Mouse (Mus musculus) left cerebral cortex, adult 18-20 months (tissue): ENCODE data around the gene Serpina1c. TPM values are rescaled to one million over a fixed set of nuclear protein-coding genes. Genes with fewer than 3 reads are reported as not detected.
"Not testable (repeated sequence)": the region's sequence is repeated elsewhere in the genome, so short reads cannot be mapped to it uniquely, and the experiment has no call there.

Experiments used
- DNase-seq, 2 experiments: peaks; one replicate each; pipeline ENCODE4 v3.0.0; 2021 to 2022; ENCODE audit warnings: low spot score in 2 of 2, mixed read lengths in 1 of 2
- long read RNA-seq, 2 experiments: library from polyadenylated mRNA; stranded (forward); transcript quantifications; one replicate each; pipeline ENCODE4 v2.0.0; 2021
- total RNA-seq, 2 experiments: library from RNA; stranded (reverse); gene quantifications; 2 replicates each; pipeline ENCODE4 v1.2.3; 2021

Serpina1c gene
- not detected for total RNA-seq
- long read RNA-seq, experiment 1, result 0 reads
- long read RNA-seq, experiment 2, result 0 reads

DNA sequence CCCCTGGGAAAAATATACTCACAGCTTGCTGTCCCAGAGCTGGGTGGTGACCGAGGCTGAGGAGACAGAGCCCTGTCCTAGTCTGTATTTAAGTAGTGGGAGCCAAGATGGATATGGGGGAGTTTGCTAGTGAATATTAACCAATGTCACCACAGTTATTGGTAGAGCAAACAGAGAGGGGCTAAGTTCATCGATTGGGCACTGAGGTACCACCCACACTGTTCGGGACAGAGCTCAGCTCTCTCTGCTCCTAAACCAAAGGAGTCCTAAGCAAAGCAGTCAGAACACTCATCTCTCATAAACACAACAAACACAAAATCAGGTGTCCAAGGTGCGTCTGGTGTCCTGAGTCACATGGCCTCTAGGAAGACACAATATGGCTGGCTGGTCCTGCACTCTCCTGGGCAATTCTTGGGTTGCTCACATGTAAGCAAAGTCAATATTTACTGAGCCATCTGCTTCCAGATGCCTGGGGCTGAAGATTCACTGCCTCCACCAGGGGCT is at the start of gene Serpina1c:
TSS of gene Serpina1c (minus strand) at position 51 of the 504 bp plus-strand sequence.
- not testable (repeated sequence) for DNase-seq

DNA sequence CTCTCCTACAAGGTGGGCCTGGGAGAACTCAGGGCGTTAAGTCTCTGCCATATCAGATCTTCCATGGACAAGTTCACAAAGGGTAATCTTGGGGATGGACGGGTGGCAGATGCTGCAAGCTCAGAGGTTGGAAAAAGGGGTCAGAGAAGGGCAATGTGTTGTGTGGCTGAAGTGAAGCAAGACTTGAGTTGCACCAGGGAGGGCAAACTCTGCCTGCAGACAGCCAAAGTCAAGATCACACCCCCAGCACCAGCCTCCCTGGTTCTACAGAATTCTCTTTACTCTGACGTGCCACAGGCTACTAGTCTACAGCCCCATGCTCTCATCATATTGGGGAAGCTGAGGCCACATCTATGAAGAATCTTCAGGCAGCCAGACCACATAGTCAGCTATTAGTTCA is 48.3 kb upstream of the Serpina1c start:
- DNase-seq, result not testable (repeated sequence)

DNA sequence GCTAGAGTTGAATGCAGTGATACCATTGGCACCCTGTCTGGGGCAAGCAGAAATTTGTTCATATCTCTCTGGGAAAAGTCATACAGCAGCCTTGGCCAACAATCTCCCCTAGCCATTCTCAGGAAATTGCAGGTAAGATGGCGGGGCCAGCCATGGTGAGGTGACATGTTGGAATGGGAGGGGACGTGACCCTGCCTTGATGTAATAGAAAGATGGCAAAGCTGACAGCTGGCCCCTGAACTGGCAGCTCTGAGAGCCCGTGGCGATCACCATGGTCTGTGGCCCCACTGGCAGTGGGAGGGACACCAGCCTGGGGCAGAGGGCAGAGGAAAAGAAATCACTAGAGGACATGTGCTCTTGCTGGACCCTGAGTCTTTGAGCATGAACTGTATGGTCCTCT is 41.6 kb upstream of the Serpina1c start:
- no peak for DNase-seq

DNA sequence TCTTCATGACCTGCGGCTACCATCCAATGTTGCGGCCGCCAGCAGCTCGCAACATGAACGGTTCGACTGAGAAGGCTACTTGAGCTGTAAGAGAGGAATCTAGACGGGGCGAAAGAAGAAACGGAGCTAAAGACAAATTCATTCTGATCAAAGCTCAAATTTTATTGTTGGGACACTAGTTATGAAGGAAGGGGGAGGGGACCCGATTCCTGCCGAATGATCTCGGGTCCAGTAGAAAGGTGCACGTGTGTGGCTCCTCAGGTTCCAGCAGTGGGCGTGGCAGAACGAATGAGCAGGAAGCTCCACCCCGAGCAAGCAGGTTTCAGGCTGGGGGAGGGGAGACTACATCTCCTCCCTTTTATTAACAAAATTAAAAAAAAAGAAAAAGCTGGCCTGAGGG is 4.5 kb upstream of the Serpina1c start:
- DNase-seq, result not testable (repeated sequence)

DNA sequence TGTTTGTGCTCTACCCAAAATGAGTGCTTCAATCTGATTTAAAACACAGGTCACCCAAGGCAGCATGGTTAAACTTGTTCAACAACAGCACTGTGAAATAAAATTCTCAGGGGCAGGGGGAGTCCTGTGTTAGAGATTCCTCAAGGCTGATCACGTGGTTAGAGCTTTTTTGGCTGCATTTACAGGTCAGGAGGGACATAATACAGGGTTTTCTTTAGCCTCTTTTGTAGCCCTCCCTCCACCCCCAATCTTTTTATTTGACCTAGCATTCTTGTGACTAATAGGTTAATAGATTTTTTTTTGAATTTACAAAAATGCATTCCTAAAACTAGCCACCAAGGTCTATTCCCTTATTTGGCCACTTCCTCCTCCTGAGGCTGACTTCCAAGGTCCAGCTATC is 3.1 kb upstream of the Serpina1c start:
- DNase-seq, result not testable (repeated sequence)

- not testable (repeated sequence) for DNase-seq
Measured at GRCm38 (mm10) chr12:103901929-103902328, 2.8 kb downstream of the Serpina1c start.

DNA sequence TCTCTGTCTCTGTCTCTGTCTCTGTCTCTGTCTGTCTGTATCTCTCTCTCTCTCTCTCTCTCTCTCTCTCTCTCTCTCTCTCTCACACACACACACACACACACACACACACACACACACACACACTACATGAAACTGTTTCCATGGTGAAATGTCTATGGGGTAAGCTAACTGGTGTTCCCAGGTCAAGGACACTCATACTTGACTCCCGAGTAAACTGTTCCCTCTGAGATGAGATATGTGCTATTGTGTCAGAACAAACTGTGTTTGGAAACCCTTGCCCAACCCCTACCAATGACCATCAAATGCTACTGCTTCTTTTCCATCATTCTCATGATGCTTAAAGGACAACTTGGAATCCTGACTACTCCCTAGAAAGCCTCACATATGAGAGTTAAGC is 37.8 kb downstream of the Serpina1c start:
- not testable (repeated sequence) for DNase-seq

DNA sequence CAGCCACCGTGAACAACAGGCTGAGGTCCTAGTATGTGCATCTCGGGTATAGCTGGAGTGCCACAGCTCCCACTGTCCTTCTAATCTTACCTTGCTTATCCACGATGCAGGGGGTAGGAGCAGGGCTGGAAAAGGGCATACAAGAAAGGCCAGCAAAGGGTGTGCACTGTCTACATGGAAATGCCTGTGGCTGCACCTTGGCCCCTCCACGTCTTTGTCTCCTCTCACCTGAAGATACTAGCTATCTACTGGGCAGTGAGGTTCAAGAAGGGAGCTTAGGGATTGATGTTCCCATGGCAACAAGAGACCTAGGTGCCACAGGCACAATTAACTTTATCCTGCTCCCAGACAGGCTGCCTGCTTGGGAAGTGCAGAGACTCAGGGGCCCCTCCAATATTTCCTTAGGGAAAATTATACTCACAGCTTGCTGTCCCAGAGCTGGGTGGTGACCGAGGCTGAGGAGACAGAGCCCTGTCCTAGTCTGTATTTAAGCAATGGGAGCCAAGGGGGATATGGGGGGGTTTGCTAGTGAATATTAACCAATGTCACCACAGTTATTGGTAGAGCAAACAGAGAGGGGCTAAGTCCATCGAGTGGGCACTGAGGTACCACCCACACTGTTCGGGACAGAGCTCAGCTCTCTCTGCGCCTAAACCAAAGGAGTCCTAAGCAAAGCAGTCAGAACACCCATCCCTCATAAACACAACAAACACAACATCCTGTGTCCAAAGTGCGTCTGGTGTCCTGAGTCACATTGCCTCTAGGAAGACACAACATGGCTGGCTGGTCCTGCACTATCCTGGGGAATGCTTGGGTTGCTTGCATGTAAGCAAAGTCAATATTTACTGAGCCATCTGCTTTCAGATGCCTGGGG is 41.3 kb downstream of the Serpina1c start, which contains the start of gene Serpina1a:
TSS of gene Serpina1a (minus strand) at position 462 of the 874 bp plus-strand sequence.
- DNase-seq, result not testable (repeated sequence)

DNA sequence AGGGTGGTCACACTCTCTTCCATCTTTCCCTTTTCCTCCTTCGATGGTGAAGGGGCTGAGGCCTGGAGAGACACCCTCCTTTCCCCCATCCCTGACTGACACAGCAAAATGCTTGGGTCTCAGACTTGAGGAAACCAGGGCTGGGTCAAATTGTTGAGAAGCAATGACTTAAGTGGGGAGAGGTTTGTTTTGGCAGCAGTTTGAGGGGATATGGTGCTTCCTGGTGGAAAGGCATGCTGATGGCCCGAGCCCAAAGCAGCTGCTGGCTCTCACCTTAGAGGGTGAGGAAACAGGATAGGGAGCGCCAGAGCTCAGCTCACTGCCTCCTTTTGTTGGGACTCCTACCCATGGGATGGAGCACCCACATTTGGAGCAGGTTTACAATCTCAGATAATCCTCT is 43.7 kb downstream of the Serpina1c start:
- no peak for DNase-seq

GRCm38 (mm10) chr12:103860571-103860970 is 44.1 kb downstream of the Serpina1c start:
- not testable (repeated sequence) for DNase-seq

- not testable (repeated sequence) for DNase-seq
Measured at GRCm38 (mm10) chr12:103859584-103859983, 45.1 kb downstream of the Serpina1c start.

DNA sequence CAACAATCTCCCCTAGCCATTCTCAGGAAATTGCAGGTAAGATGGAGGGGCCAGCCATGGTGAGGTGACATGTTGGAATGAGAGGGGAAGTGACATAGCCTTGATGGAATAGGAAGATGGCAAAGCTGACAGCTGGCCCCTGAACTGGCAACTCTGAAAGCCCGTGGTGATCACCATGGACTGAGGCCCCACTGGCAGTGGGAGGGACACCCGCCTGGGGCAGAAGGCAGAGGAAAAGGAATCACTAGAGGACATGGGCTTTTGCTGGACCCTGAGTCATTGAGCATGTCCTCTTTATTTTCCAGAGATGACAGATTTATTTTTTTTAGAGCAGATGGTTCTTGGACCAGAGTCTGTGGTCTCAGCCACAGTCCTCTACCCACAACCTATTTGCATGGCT is 51.7 kb downstream of the Serpina1c start:
- DNase-seq, result not testable (repeated sequence)

Other genes starting within 250 kb of the Serpina1c start
- not detected for gene Serpina6, start 247.7 kb downstream of the Serpina1c start, total RNA-seq
- gene Serpina16, start 228.7 kb downstream of the Serpina1c start, total RNA-seq, result not detected
- gene Serpina1f, start 209.4 kb downstream of the Serpina1c start, total RNA-seq, result not detected
- under 1 TPM in 1 of 2 experiments, not detected in 1; 0.40 TPM for gene Serpina1d, start 131.3 kb downstream of the Serpina1c start, total RNA-seq
- gene Serpina1b, start 74.5 kb downstream of the Serpina1c start, total RNA-seq, result not detected
- gene Serpina1a, start 41.3 kb downstream of the Serpina1c start, total RNA-seq, result not detected
- not detected for gene Serpina1e, start 54.1 kb upstream of the Serpina1c start, total RNA-seq
- not detected for gene Serpina11, start 85.1 kb upstream of the Serpina1c start, total RNA-seq
- 1 to 10 TPM; 4.8 to 5.5 TPM for gene Serpina9, start 108.9 kb upstream of the Serpina1c start, total RNA-seq
- under 1 TPM in 1 of 2 experiments, not detected in 1; 0.09 TPM for gene Serpina12, start 139.6 kb upstream of the Serpina1c start, total RNA-seq
- not detected for gene Serpina5, start 196.2 kb upstream of the Serpina1c start, total RNA-seq
- gene Serpina3a, start 207.8 kb upstream of the Serpina1c start, total RNA-seq, result not detected
- not detected for gene Serpina3b, start 223.1 kb upstream of the Serpina1c start, total RNA-seq
- not detected for gene Serpina3c, start 249.0 kb upstream of the Serpina1c start, total RNA-seq